Mouse (Mus musculus): ENCODE measurements around the gene Rab29. TPM values are rescaled to one million over a fixed set of nuclear protein-coding genes. Genes with fewer than 3 reads are reported as not detected.
"Not testable (repeated sequence)": the region's sequence is repeated elsewhere in the genome, so short reads cannot be mapped to it uniquely, and the experiment has no call there.

Gene Rab29
- polyA plus RNA-seq (2015; fragmentation: Nextera tagmentation; extraction: Ambion mirVana): 20.9 and 22.5 TPM in 2 replicates

GRCm38 (mm10) chr1:131867093-131867945 is at the start of gene Rab29:
TSS of gene Rab29 (plus strand) at chr1:131867224.
- Histone ChIP-seq H3K9ac (peak within 1 kb of the TSS; percentile 53), H3K27ac (no peak within 1 kb of the TSS), H3K36me3 (no peaks in the 10 kb centered on the region), H3K4me3 (peak within 1 kb of the TSS; percentile 74), H3K9me3 (no peaks in the 10 kb centered on the region), H3K4me2 (peak within 1 kb of the TSS; percentile 90), H3K27me3 (no peaks in the 10 kb centered on the region), H3K4me1 (no peaks in the 10 kb centered on the region)
- WGBS: 1% methylated on average over 46 of the region's 46 CpGs
- peak; percentile 96 for ATAC-seq (ENCODE audit: borderline replicate concordance, extremely low read depth, low FRiP score, low TSS enrichment)

- not testable (repeated sequence) for ATAC-seq (ENCODE audit: borderline replicate concordance, extremely low read depth, low FRiP score, low TSS enrichment); H3K4me2 ChIP-seq; H3K4me3 ChIP-seq; H3K36me3 ChIP-seq; H3K27ac ChIP-seq; H3K4me1 ChIP-seq; H3K9me3 ChIP-seq; H3K27me3 ChIP-seq; H3K9ac ChIP-seq
- WGBS: 70% methylated on average over 9 of the region's 9 CpGs
Observed at GRCm38 (mm10) chr1:131820353-131820752, 46.7 kb upstream of the Rab29 start.

GRCm38 (mm10) chr1:131820887-131821328 is 46.1 kb upstream of the Rab29 start:
- WGBS: 59% methylated on average over 10 of the region's 10 CpGs
- Histone ChIP-seq H3K27me3 (no peaks in the 10 kb centered on the region), H3K4me1 (no peaks in the 10 kb centered on the region), H3K4me3 (no peak overlapping the region), H3K27ac (no peak overlapping the region), H3K36me3 (no peaks in the 10 kb centered on the region), H3K4me2 (no peak overlapping the region), H3K9ac (no peak overlapping the region), H3K9me3 (no peaks in the 10 kb centered on the region)
- no peak for ATAC-seq (ENCODE audit: borderline replicate concordance, extremely low read depth, low FRiP score, low TSS enrichment)

- Histone ChIP-seq H3K9me3 (no peaks in the 10 kb centered on the region), H3K27ac (no peak overlapping the region), H3K36me3 (no peaks in the 10 kb centered on the region), H3K4me3 (no peak overlapping the region), H3K9ac (no peak overlapping the region), H3K27me3 (no peaks in the 10 kb centered on the region), H3K4me2 (no peak overlapping the region), H3K4me1 (peaks cover 5% of the 10 kb centered on the region)
- ATAC-seq (ENCODE audit: borderline replicate concordance, extremely low read depth, low FRiP score, low TSS enrichment): no peak
- WGBS: 71% methylated on average over 8 of the region's 8 CpGs
Observed at GRCm38 (mm10) chr1:131822292-131822691, 44.7 kb upstream of the Rab29 start.

- Histone ChIP-seq H3K4me2 (no peak overlapping the region), H3K9me3 (no peaks in the 10 kb centered on the region), H3K4me1 (peaks cover 6% of the 10 kb centered on the region), H3K4me3 (no peak overlapping the region), H3K36me3 (no peaks in the 10 kb centered on the region), H3K27me3 (no peaks in the 10 kb centered on the region), H3K27ac (no peak overlapping the region), H3K9ac (no peak overlapping the region)
- 86% methylated on average over 1 of the region's 1 CpGs for WGBS
- ATAC-seq (ENCODE audit: borderline replicate concordance, extremely low read depth, low FRiP score, low TSS enrichment): no peak
Observed at GRCm38 (mm10) chr1:131822856-131823492, 44.0 kb upstream of the Rab29 start.

- Histone ChIP-seq H3K27me3 (no peaks in the 10 kb centered on the region), H3K27ac (no peak overlapping the region), H3K9ac (no peak overlapping the region), H3K4me1 (peaks cover 6% of the 10 kb centered on the region), H3K9me3 (no peaks in the 10 kb centered on the region), H3K4me3 (no peak overlapping the region), H3K4me2 (no peak overlapping the region), H3K36me3 (no peaks in the 10 kb centered on the region)
- ATAC-seq (ENCODE audit: borderline replicate concordance, extremely low read depth, low FRiP score, low TSS enrichment): no peak
- 33% methylated on average over 5 of the region's 5 CpGs for WGBS
Observed at GRCm38 (mm10) chr1:131823563-131823962, 43.5 kb upstream of the Rab29 start.

GRCm38 (mm10) chr1:131824528-131825181 is 42.4 kb upstream of the Rab29 start:
- ATAC-seq (ENCODE audit: borderline replicate concordance, extremely low read depth, low FRiP score, low TSS enrichment): no peak
- Histone ChIP-seq H3K9ac (no peak overlapping the region), H3K27ac (no peak overlapping the region), H3K9me3 (no peaks in the 10 kb centered on the region), H3K27me3 (no peaks in the 10 kb centered on the region), H3K4me3 (no peak overlapping the region), H3K4me1 (peaks cover 17% of the 10 kb centered on the region), H3K36me3 (no peaks in the 10 kb centered on the region), H3K4me2 (no peak overlapping the region)
- WGBS: 79% methylated on average over 11 of the region's 11 CpGs

- WGBS: 4% methylated on average over 25 of the region's 25 CpGs
- Histone ChIP-seq H3K4me2 (peak within 1 kb of the TSS; percentile 88), H3K27me3 (no peaks in the 10 kb centered on the region), H3K4me3 (peak within 1 kb of the TSS; percentile 65), H3K36me3 (no peaks in the 10 kb centered on the region), H3K4me1 (peaks cover 17% of the 10 kb centered on the region), H3K27ac (peak within 1 kb of the TSS; percentile 71), H3K9me3 (no peaks in the 10 kb centered on the region), H3K9ac (peak within 1 kb of the TSS; percentile 75)
- peak; percentile 21 for ATAC-seq (ENCODE audit: borderline replicate concordance, extremely low read depth, low FRiP score, low TSS enrichment)
Observed at GRCm38 (mm10) chr1:131827207-131827786, 39.7 kb upstream of the Rab29 start, which contains the start of gene Slc41a1. TSS of gene Slc41a1 (plus strand) at chr1:131827493.

- under 1% methylated on average over 35 of the region's 36 CpGs for WGBS
- H3K4me1 ChIP-seq: peaks cover 17% of the 10 kb centered on the region
- H3K9ac ChIP-seq: peak overlapping the region; percentile 75
- peak overlapping the region; percentile 71 for H3K27ac ChIP-seq
- no peaks in the 10 kb centered on the region for H3K27me3 ChIP-seq
- peak overlapping the region; percentile 65 for H3K4me3 ChIP-seq
- H3K36me3 ChIP-seq: no peaks in the 10 kb centered on the region
- H3K9me3 ChIP-seq: no peaks in the 10 kb centered on the region
- peak; percentile 96 for ATAC-seq (ENCODE audit: borderline replicate concordance, extremely low read depth, low FRiP score, low TSS enrichment)
- H3K4me2 ChIP-seq: peak overlapping the region; percentile 88
Observed at GRCm38 (mm10) chr1:131827787-131828258, 39.2 kb upstream of the Rab29 start.

- peak overlapping the region; percentile 75 for H3K9ac ChIP-seq
- peak overlapping the region; percentile 71 for H3K27ac ChIP-seq
- peak; percentile 70 for ATAC-seq (ENCODE audit: borderline replicate concordance, extremely low read depth, low FRiP score, low TSS enrichment)
- H3K36me3 ChIP-seq: 0 out of 2 replicates have a peak, but pooled peaks cover 4% of the 10 kb centered on the region
- no peaks in the 10 kb centered on the region for H3K9me3 ChIP-seq
- H3K4me3 ChIP-seq: peak overlapping the region; percentile 65
- H3K4me1 ChIP-seq: peaks cover 17% of the 10 kb centered on the region
- H3K4me2 ChIP-seq: peak overlapping the region; percentile 88
- no peaks in the 10 kb centered on the region for H3K27me3 ChIP-seq
- 1% methylated on average over 21 of the region's 22 CpGs for WGBS
Observed at GRCm38 (mm10) chr1:131828297-131829126, 38.5 kb upstream of the Rab29 start.

GRCm38 (mm10) chr1:131829279-131829678 is 37.7 kb upstream of the Rab29 start:
- Histone ChIP-seq H3K4me2 (peak overlapping the region; percentile 88), H3K9me3 (no peaks in the 10 kb centered on the region), H3K4me3 (peak overlapping the region; percentile 65), H3K27ac (no peak overlapping the region), H3K27me3 (no peaks in the 10 kb centered on the region), H3K4me1 (peaks cover 17% of the 10 kb centered on the region), H3K36me3 (0 out of 2 replicates have a peak, but pooled peaks cover 4% of the 10 kb centered on the region), H3K9ac (peak overlapping the region; percentile 12)
- no peak for ATAC-seq (ENCODE audit: borderline replicate concordance, extremely low read depth, low FRiP score, low TSS enrichment)
- 32% methylated on average over 5 of the region's 5 CpGs for WGBS

Measured in lung, embryonic 15.5 days (tissue).